Mouse (Mus musculus): Measurements from ENCODE around the gene Rsph3b. TPM values are rescaled to one million over a fixed set of nuclear protein-coding genes. Genes with fewer than 3 reads are reported as not detected.
"Not testable (repeated sequence)": the region's sequence is repeated elsewhere in the genome, so short reads cannot be mapped to it uniquely, and the experiment has no call there.

Gene Rsph3b
- polyA plus RNA-seq, 2 experiments = 5.4 to 11.0 TPM

DNA sequence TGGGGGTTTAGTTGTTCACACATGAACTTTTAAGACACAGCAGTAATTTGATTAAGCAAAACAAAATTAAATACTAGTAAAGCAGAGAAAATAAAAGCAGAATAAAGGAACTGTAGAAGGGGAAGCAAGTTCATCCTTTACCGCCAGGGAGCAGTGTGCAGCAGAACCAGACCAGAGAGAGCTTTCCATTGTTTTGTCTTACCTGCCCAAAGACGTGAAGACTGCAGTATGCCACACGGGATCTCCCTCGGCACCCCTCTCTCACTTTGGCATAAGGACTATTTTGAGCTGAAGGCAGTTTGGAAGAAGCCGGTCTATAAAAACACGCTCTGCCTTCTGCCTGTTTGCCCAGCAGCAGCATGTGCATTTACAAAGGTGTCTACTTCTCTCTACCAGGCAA, 16.9 kb upstream of the Rsph3b start:
- H3K4me2 ChIP-seq (ENCODE audit: low read depth); ATAC-seq (ENCODE audit: insufficient read depth): not testable (repeated sequence)

DNA sequence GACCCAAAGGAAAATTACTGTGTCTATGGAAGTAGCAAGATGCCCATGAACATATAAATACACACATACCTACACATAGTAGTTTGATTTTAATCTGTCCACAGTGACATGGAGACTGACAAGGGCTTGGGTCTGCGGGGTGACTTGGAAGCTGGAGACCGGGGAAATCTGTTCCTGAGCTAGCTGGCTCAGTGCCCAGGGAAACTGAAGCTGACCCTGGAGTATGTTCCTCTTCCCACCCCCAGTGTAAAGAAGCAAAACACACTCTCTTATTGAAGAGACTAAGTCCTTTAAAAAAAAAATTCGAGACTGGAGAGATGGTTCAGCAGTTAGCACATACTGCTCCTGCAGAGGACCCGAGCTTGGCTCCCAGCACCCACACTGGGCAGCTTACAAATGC, 14.5 kb upstream of the Rsph3b start:
- ATAC-seq (ENCODE audit: insufficient read depth); H3K27ac ChIP-seq; H3K4me2 ChIP-seq (ENCODE audit: low read depth); H3K4me3 ChIP-seq (ENCODE audit: insufficient read depth in 1 of 2, low read depth in 2 of 2, low read length in 2 of 2); H3K36me3 ChIP-seq (replicated peaks; ENCODE audit: control insufficient read depth, insufficient read depth, low read depth); H3K9me3 ChIP-seq (ENCODE audit: control insufficient read depth, low read length); DNase-seq (ENCODE audit: low read depth in 3 of 3, low spot score in 3 of 3); H3K27me3 ChIP-seq (ENCODE audit: control insufficient read depth, insufficient read depth, low read length); H3K4me1 ChIP-seq (replicated peaks; ENCODE audit: control insufficient read depth in 2 of 2, insufficient read depth in 2 of 2, low read length in 1 of 2); H3K9ac ChIP-seq (replicated peaks): not testable (repeated sequence)
- WGBS (ENCODE audit: insufficient replicate concordance) = 63% methylated on average over 4 of the region's 4 CpGs

More for the DNA sequence above, 16.9 kb upstream of the Rsph3b start:
- not testable (repeated sequence) for H3K9ac ChIP-seq (replicated peaks); H3K9me3 ChIP-seq (ENCODE audit: control insufficient read depth, low read length); H3K27me3 ChIP-seq (ENCODE audit: control insufficient read depth, insufficient read depth, low read length); H3K36me3 ChIP-seq (replicated peaks; ENCODE audit: control insufficient read depth, insufficient read depth, low read depth); H3K4me1 ChIP-seq (replicated peaks; ENCODE audit: control insufficient read depth in 2 of 2, insufficient read depth in 2 of 2, low read length in 1 of 2); H3K27ac ChIP-seq; H3K4me3 ChIP-seq (ENCODE audit: insufficient read depth in 1 of 2, low read depth in 2 of 2, low read length in 2 of 2); DNase-seq (ENCODE audit: low read depth in 3 of 3, low spot score in 3 of 3)
- WGBS (ENCODE audit: insufficient replicate concordance) = 12% methylated on average over 5 of the region's 6 CpGs
- peak; percentile 42 for TF ChIP-seq CTCF (IDR thresholded peaks at IDR 0.05; ENCODE audit: low read depth)

DNA sequence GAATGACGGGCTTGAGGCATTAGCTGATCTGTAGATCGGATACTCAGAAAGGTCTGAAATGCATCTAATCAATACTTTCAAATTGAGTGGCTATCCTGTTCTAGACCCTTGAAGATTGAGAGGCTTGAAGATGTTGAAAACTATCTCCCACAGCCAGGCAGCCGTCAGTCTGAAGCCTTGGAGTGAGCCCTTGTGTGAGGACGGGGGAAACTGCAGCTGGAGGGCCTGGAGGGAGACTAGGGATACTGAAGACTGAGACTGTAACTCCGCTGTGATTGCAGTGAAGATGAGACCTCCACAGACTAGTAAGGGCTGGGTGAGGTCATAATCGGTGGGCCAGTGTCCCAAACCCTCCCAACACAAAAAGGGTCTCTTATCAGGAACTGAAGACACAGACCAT, 13.9 kb upstream of the Rsph3b start:
- H3K27ac ChIP-seq; ATAC-seq (ENCODE audit: insufficient read depth); H3K4me2 ChIP-seq (ENCODE audit: low read depth); H3K27me3 ChIP-seq (ENCODE audit: control insufficient read depth, insufficient read depth, low read length); H3K9me3 ChIP-seq (ENCODE audit: control insufficient read depth, low read length); H3K4me1 ChIP-seq (replicated peaks; ENCODE audit: control insufficient read depth in 2 of 2, insufficient read depth in 2 of 2, low read length in 1 of 2); H3K9ac ChIP-seq (replicated peaks); H3K36me3 ChIP-seq (replicated peaks; ENCODE audit: control insufficient read depth, insufficient read depth, low read depth); H3K4me3 ChIP-seq (ENCODE audit: insufficient read depth in 1 of 2, low read depth in 2 of 2, low read length in 2 of 2); DNase-seq (ENCODE audit: low read depth in 3 of 3, low spot score in 3 of 3): not testable (repeated sequence)
- WGBS (ENCODE audit: insufficient replicate concordance) = 41% methylated on average over 3 of the region's 6 CpGs

DNA sequence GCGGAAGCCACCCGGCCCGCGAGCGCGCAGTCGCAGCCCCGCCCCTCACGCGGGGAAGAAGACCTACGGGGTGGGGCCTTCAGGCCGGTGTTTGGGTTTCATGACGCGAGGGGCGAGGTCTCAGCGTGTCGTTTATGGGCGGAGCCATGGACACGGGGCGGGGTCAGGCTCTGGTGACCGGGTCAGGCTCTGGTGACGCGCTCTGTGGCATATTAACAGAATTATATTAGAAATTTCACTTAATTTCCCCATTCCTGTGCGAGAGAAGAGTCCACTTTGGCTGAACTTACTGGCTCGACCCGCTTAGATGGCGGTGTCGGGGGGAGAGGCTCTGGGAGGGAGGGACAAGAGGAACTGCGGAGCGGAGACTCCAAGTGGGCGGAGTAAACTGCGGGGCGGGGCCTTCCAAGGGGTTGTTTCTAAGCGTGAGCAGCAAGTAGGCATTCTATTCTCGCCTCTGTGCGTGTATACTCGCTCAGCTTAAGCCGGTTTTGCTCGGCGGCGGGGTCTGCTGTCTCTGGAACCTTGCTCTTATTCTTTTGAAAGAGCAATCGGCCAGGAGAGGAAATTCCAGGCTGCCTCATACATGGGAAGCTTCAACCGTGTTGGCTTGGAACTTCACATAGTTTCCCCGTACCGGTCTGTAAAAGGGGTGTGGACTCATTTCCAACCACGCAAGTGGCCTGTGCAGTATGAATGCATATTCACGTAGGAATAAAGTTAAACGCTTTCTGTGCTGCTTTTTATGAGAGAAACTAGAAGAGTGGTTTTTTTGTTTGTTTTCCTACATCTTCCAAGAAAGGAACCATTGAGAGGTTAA, 12.9 kb upstream of the Rsph3b start:
- WGBS (ENCODE audit: insufficient replicate concordance) = 0% methylated on average over 14 of the region's 48 CpGs
- H3K27me3 ChIP-seq (ENCODE audit: control insufficient read depth, insufficient read depth, low read length); H3K27ac ChIP-seq; H3K9me3 ChIP-seq (ENCODE audit: control insufficient read depth, low read length); H3K4me1 ChIP-seq (replicated peaks; ENCODE audit: control insufficient read depth in 2 of 2, insufficient read depth in 2 of 2, low read length in 1 of 2); H3K9ac ChIP-seq (replicated peaks); H3K36me3 ChIP-seq (replicated peaks; ENCODE audit: control insufficient read depth, insufficient read depth, low read depth): not testable (repeated sequence)
- ATAC-seq (ENCODE audit: insufficient read depth) (peak; percentile 97), DNase-seq (ENCODE audit: low read depth in 3 of 3, low spot score in 3 of 3) (peak in 1 of 3 experiments; percentile 27)
- peak overlapping the region; percentile 57 for H3K4me2 ChIP-seq (ENCODE audit: low read depth)
- peak overlapping the region; percentile 52 to 61 for H3K4me3 ChIP-seq (ENCODE audit: insufficient read depth in 1 of 2, low read depth in 2 of 2, low read length in 2 of 2)

DNA sequence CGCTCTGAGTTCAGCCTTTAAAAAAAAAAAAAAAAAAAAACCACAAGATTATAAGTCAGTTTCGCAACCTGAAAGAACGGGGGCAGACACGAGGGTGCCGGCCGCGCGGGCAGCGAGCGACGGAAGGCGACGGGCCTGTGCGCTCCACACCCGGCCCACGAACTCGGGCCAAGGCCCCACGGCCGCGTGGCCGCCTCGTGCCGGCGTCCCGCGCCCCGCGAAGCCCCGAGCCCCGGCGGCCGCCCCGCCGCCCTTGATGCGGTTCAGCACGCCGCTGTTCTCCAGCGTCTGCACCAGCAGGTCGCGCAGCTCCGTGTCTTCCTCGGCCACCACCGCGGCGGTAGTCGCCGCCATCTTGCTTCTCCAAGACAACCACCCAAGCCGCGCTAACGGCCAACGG, 12.3 kb upstream of the Rsph3b start, which contains the start of gene Tagap1:
TSS of gene Tagap1 (minus strand) at position 381 of the 400 bp plus-strand sequence.
- H3K36me3 ChIP-seq (replicated peaks; ENCODE audit: control insufficient read depth, insufficient read depth, low read depth); H3K4me1 ChIP-seq (replicated peaks; ENCODE audit: control insufficient read depth in 2 of 2, insufficient read depth in 2 of 2, low read length in 1 of 2); DNase-seq (ENCODE audit: low read depth in 3 of 3, low spot score in 3 of 3); H3K27ac ChIP-seq; H3K9me3 ChIP-seq (ENCODE audit: control insufficient read depth, low read length); H3K27me3 ChIP-seq (ENCODE audit: control insufficient read depth, insufficient read depth, low read length): not testable (repeated sequence)
- Histone ChIP-seq H3K4me3 (ENCODE audit: insufficient read depth in 1 of 2, low read depth in 2 of 2, low read length in 2 of 2) (peak within 1 kb of the TSS; percentile 61 to 62), H3K4me2 (ENCODE audit: low read depth) (peak within 1 kb of the TSS; percentile 63), H3K9ac (replicated peaks) (peak within 1 kb of the TSS; percentile 78)
- ATAC-seq (ENCODE audit: insufficient read depth) = peak; percentile 39
- 1% methylated on average over 40 of the region's 51 CpGs for WGBS (ENCODE audit: insufficient replicate concordance)

DNA sequence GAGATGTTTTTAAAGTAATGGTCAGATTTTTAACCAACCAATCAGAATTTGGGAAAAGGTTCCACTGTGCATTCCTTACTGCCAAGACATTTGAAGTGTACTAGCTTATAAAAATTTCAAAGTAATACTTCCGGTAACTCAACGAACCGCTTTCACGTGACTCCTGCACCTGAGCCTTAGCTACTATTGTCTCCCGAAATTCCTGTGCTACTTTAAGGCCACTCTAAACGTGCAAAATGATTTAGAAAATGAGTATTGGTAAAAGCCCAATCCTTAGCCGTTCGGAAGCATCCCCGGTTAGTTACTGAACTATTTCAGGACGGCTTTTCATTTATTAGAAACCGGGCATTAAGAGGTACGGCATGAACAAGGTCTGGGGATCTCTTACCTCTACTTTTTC, 11.9 kb upstream of the Rsph3b start:
- WGBS (ENCODE audit: insufficient replicate concordance) = under 1% methylated on average over 12 of the region's 12 CpGs
- peak overlapping the region; percentile 61 to 62 for H3K4me3 ChIP-seq (ENCODE audit: insufficient read depth in 1 of 2, low read depth in 2 of 2, low read length in 2 of 2)
- H3K27ac ChIP-seq; DNase-seq (ENCODE audit: low read depth in 3 of 3, low spot score in 3 of 3); ATAC-seq (ENCODE audit: insufficient read depth); H3K4me1 ChIP-seq (replicated peaks; ENCODE audit: control insufficient read depth in 2 of 2, insufficient read depth in 2 of 2, low read length in 1 of 2); H3K27me3 ChIP-seq (ENCODE audit: control insufficient read depth, insufficient read depth, low read length); H3K9me3 ChIP-seq (ENCODE audit: control insufficient read depth, low read length); H3K36me3 ChIP-seq (replicated peaks; ENCODE audit: control insufficient read depth, insufficient read depth, low read depth): not testable (repeated sequence)
- H3K9ac ChIP-seq (replicated peaks) = peak overlapping the region; percentile 78
- peak overlapping the region; percentile 63 for H3K4me2 ChIP-seq (ENCODE audit: low read depth)

DNA sequence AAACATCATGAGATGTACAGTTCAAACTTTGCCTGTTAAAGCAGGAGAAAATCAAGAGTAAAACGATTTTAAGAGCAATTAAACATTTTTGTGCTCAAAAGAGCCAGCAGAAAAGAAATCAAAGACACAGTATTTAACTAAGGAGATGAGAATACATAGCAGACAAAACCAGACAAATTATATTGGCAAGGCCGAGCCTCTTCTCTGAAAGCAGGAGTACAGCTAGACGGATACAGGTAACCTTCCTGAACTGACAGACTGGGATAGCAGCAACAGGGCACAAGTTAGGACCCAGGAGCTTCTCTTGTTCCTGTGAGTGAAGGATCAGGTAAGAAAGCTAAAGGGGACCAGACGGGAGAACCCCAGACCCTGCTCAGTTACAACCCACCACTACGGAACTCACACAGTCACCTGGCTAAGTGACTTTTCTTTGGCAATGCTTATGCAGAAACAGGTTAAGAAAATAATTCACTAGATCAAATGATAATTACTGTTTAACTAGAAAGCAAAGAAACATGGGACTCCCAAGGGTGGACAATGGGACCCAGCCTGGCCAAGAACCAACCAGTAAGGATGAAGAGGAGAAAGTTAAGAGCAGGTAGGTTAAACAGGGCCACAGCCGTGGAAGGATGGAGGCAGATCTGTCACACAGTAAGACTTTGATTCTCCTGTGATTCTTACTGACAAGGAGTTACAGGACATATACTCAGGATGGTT, 11.2 kb upstream of the Rsph3b start:
- not testable (repeated sequence) for H3K9ac ChIP-seq (replicated peaks); H3K36me3 ChIP-seq (replicated peaks; ENCODE audit: control insufficient read depth, insufficient read depth, low read depth); H3K4me1 ChIP-seq (replicated peaks; ENCODE audit: control insufficient read depth in 2 of 2, insufficient read depth in 2 of 2, low read length in 1 of 2); DNase-seq (ENCODE audit: low read depth in 3 of 3, low spot score in 3 of 3); H3K27me3 ChIP-seq (ENCODE audit: control insufficient read depth, insufficient read depth, low read length); H3K9me3 ChIP-seq (ENCODE audit: control insufficient read depth, low read length); H3K27ac ChIP-seq; ATAC-seq (ENCODE audit: insufficient read depth)
- H3K4me2 ChIP-seq (ENCODE audit: low read depth) = peak overlapping the region; percentile 63
- WGBS (ENCODE audit: insufficient replicate concordance) = 74% methylated on average over 3 of the region's 6 CpGs
- peak overlapping the region; percentile 61 to 62; a peak in 2 of 4 replicates for H3K4me3 ChIP-seq (ENCODE audit: insufficient read depth in 1 of 2, low read depth in 2 of 2, low read length in 2 of 2)

DNA sequence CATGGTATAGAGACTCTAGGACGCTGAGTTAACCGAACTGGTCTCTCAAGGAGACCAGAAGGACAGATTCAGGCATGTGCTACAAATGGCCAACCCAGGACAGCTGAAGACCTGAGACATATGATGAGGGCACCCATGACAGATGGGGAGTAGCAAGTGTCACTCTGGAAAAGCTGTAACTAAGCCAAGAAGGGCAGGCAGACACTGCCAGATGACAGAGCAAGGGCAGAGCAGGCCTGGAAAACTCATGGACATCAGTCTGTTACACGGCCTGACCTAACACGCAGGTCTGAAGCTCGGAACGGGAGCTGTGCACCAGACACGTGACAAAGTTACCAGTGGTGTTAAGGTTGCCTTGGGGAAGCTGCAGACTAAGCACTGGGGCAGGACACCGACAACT, 10.4 kb upstream of the Rsph3b start:
- H3K9ac ChIP-seq (replicated peaks); H3K4me1 ChIP-seq (replicated peaks; ENCODE audit: control insufficient read depth in 2 of 2, insufficient read depth in 2 of 2, low read length in 1 of 2); H3K4me3 ChIP-seq (ENCODE audit: insufficient read depth in 1 of 2, low read depth in 2 of 2, low read length in 2 of 2); H3K36me3 ChIP-seq (replicated peaks; ENCODE audit: control insufficient read depth, insufficient read depth, low read depth); H3K4me2 ChIP-seq (ENCODE audit: low read depth); H3K9me3 ChIP-seq (ENCODE audit: control insufficient read depth, low read length); H3K27ac ChIP-seq; DNase-seq (ENCODE audit: low read depth in 3 of 3, low spot score in 3 of 3); H3K27me3 ChIP-seq (ENCODE audit: control insufficient read depth, insufficient read depth, low read length); ATAC-seq (ENCODE audit: insufficient read depth): not testable (repeated sequence)
- 70% methylated on average over 5 of the region's 8 CpGs for WGBS (ENCODE audit: insufficient replicate concordance)
